Mouse (Mus musculus): ENCODE measurements at regions not wholly inside any gene's neighbourhood (a gene's known extent, or its start where the extent isn't known, plus 50 kb on each side); places are given as distances from the start of the nearest gene placed in this dataset.
"Not testable (repeated sequence)": the region's sequence is repeated elsewhere in the genome, so short reads cannot be mapped to it uniquely, and the experiment has no call there.

- not testable (repeated sequence) for TF ChIP-seq GATA1 (IDR thresholded peaks at IDR 0.05; ENCODE audit: borderline replicate concordance, low read length); FLI1 (IDR thresholded peaks at IDR 0.05; ENCODE audit: low read length)
These were observed 157.5 kb upstream of the Vmn1r3 start for GRCm38 (mm10) chr4:3342696-3343095.

Measured in megakaryocyte, embryonic 14.5 days (primary cell).